Mouse (Mus musculus) kidney, adult 11 months (tissue): Measurements from ENCODE around the gene Gfod2.

Experiments
- DNase-seq: peaks from one replicate; pipeline ENCODE4 v3.0.0; 2022

Gfod2 gene

DNA sequence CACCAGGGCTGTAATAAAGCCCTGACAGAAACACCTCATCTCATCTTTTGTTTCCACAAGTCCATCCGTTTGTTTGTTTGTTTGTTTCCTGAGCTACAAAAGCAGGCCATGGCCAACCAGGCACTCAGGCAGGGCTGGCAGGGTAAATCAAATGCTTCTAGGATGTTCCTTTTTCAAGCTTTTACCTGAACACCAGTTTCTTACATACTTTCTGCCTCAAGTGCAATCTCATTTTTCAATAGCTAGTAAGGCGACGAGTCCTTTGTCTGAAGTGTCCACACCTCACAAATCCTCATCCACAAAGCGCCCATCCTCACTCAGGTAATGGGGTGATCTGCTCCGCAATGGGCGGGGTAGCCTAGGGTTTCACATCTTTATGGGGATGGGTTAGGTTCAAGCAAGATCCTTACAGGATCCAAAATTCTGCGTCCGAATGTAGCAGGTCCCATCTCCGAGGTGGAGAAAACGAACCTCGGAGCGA, 628 bp downstream of the Gfod2 start:
- no peak for DNase-seq

DNA sequence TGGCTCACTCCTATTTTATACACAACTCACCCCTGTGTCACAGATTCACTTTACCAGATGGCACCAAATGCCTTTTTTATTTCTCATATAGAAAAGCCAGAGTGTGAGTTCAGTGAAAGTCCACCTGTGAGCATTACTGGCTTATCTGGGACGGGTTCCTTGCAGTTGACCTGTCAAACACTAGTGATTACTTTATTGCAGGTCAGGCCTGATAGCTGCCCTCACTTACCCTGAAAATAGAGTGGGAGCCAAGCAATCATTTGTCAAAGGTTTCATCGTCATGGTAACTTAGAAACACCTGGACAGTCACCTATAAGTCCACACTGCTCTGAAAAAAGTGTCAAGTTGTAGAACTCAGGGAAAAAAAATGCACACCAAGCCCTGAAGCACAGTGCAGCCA, 3.8 kb downstream of the Gfod2 start:
- DNase-seq: no peak

DNA sequence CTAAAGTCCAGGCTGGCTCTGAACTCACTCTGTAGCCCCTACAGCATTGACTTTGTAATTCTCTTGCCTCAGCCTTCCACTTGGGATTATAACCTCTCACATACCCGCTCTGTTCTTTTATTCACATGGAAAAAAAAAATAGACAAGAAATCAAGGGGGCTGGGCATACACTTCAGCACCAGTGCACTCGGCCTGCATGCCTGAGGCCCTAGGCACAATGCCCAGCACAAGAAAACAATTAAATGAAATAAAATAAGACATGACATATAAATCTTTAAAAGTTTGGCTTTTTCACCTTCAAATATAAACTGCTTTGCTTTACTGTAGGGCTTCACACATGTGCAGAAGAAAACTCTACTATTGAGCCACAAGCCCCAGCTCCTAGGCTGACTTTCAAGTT, 4.5 kb downstream of the Gfod2 start:
- DNase-seq: no peak

DNA sequence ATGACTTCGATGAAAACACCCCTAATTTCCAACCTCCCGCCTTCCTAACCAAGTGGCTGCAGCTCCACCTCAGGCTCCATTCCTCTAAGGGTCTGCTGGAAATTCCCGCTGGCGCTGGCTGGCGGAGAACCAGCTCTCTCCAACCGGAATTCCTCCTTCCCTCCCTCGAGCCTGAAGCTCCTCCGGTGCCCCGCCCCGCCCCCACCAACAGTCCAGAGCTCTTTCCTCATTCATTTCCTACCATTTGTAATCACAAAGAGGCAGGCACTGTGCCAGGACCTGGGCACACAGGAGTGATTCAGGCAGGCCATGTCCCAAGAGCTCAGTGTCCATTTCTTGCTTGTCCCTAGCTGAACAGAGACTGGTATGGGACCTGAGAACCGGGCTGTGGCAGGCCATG, 7.9 kb downstream of the Gfod2 start:
- peak; percentile 82 for DNase-seq

DNA sequence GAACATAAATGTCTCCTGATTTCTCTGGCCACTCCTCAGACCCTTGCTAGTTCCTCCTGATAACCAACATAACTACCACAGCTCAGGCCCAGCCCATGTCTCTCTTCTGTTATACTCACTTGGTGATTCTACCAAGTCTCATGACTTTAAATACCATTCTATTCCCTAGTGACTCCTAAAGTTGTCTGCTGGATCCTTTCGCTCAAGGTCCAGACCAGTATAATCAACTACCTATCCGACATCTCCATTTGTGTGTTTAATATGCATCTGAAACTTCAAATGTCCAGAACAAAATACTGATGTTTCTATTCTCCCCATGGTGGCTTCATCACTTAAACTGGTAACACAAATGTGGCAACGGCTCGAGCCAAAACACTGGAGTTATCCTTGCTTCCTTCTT, 15.2 kb downstream of the Gfod2 start:
- no peak for DNase-seq

DNA sequence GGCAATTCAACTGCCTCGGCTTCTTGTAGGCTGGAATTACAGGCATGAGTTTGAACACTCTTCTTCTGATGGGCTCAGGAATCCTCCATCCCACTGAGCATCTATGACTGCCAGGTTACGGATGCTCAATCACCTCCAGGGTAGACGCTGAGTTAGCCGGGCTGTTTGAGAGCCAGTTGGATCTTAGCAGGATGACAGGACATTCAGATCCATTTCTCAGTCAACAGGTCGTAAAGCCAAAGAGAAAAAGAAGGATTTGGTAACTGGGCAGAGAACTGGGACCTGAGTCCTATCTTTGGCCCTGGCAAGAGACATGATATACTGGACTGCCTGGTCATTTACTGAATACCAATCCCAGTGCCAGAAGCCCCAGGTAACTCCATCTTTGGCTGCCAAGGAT, 19.2 kb downstream of the Gfod2 start:
- DNase-seq: no peak

DNA sequence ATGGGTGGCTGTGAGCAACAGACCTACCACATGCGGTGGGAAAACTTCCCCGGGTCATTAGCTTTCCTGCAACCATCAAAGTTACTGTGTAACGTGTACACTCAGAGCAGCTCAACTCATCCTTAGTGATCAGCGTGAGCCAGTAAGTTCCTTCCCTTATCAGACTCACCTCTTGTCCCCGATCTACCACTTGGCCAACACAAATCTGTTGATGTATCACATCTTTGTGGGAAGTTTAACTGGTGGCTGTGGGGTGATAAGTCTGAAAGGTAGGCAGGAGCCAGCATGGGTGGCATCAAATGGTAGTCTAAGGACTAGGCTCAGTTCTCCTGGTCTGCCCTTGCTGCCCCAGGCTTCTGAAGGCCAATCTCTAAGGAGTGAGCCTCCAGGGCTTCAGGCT, 26.3 kb downstream of the Gfod2 start:
- no peak for DNase-seq

DNA sequence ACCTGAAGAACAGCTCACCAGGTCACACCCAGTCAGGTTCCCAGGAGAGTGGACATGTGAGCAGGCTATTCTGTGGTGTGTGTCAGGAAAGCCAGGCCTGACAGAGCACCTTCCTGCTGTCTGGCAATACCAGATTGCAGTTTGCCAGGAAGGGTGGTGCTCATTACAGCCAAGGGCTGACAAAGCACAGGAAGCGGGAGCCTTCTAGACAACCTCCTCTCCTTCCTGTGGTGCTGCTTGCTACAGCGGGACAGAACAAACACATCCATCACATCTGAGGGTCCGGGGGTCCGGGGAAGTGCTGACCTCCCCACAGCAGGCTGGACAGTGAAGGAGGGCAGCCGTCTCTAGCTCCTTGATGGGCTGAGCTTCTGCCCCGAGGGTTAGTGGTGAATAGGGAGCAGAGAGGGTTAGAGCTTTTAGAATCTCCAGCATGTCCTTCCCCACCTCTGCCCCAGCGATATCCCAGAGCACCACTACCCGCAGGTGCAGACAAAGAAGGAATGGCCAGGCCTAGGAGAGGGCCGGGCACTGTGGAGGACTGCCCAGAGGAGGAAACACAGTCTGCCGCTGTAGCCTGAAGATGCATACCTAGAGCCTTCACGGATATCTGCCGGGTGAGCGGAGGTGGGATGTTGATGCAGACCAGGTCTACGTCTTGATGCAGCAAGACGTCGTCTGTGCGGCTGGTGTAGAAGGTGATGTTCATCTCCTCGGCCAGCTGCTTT, 30.9 kb downstream of the Gfod2 start:
- DNase-seq: peak; percentile 79

DNA sequence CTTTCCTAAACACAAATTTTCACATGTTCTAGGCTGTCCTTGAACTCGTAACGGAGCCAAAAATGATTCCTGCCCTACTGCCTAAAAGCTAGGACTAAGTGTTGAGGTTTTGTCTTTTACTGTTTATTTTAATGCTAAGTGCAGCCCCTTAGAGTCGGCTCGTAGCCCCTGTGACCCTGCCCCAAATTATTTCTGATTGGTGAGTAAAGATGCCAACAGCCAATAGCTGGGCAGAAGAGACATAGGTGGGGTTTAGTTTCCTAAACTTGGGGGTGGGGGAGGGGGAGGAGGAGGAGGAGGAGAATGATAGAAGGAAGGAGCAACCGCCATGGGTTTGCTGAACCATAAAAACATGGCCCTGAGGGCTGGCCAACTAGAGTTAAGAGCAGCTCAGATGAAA, 32.7 kb downstream of the Gfod2 start:
- DNase-seq: no peak

DNA sequence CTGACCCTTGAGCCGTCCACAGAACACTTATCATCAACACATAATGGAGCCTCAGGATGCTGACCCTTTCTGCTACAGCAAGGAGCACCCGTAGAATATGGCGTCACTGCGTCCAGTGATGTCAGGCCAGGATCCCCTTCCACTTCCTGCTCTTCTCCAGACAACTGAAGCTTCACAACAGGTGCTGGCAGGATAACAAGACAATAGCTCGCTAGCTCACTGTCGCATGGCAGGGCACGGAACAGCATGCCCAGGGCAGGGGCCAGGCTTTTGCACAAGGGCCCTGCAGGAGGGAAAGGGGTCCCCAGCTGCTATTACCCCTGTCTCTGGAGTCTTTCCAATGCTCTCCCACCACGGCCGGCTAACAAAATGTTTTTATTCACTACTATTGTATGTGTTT, 35.6 kb downstream of the Gfod2 start:
- no peak for DNase-seq

DNA sequence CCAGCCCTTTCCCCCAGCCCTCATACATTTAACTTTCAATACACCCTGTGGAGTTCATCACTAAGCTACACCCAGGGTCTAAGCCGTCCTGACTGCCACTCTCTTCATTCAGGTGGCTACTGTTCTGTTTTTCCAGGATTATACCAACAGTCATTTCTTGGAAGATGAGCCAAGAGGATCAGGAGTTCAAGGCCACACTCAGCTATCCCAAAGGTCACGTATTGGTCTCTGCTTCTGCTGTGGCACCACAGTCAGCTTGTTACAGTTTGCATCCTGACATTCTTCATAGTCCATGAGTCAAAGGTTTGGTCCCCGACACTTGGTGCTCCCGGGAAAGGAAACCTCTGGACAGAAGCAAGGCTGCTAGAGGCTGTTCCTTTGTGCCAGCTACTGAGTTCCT, 38.8 kb downstream of the Gfod2 start:
- DNase-seq: no peak

DNA sequence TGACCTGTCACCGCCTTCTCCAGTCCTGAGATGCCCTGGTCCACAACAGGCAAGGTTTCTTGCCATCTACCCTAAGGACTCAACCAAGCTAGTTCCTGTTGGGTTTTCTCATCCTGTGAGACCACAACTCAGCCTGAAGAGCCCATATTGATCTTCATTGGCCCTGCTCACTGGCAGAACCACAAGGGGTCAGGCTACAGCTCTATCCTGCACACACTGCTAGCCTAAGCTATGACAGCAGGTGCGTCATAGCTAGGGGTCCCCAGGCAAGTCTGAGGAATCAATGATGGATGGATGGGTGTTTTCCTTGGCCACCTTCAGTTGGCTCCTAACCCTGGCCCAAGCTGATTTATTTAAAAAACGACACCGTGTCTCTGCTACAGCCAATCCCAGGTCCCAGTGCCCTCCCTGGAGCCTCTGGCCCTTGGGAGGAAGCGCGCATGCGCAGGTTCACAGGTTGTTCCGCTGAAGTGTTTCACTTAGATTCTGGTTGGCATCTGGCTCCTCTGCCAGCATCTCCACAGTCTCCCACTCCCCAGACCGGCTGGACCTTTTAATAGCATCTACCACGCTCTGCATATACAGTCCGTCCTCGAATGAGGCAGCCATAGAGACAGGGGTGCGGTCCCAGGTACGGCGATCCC, 42.0 kb downstream of the Gfod2 start:
- DNase-seq: no peak

DNA sequence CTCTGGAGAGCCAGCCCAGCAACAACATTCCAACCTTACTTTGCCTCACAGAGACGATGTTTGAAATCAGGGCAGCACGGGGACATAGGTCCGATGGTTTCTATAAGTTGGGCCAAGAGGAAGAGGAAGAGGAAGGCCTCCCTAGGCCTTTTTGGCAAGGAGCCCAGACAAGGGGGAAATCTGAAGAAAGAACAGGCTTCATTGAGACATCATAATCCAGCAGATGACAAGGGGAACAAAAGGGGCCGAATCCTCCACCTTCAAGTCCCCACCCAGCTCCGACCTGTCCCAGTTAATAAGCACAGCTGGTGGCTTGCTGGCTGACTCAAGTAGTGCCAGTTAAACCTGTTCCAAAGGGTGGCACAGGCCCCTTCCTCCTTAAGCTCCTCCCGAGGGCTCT, 43.4 kb downstream of the Gfod2 start:
- DNase-seq: no peak

DNA sequence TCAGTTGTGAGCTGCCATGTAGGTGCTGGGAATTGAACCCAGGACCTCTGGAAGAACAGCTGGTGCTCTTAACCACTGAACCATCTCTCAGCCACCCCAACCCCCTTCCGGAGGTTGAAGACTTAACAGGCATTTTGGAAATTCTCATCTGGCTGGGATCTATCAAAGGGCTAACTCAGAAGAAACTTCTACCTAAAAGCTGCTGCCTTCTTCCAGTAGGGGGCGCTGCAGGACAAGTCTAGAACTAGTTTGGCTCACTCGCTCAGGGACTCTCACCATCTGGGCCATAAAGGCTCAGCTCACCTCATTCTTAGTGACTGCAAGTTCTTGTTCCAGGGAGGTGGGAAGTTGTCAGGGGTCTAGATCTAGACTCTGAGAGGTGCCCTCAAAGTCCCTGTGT, 44.3 kb downstream of the Gfod2 start:
- peak; percentile 72 for DNase-seq

DNA sequence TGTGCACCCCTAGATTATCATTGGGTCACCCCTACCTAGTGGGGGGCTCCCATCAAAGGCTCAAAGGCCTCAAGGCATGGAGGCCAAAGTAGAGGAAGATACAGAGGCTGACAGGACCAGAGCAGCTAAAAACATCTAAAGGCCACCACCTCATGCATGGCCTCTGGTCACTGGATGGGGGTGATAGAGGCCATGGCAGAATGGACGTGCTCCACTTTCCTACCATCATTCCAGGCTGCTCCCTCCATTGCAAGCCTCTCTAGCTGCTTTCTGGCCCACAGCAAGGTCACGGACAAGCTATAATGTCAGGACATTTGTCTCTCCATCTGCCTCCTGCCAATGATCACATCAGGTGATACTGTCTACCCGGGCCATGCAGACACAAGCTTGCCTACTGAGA, 46.2 kb downstream of the Gfod2 start:
- no peak for DNase-seq

DNA sequence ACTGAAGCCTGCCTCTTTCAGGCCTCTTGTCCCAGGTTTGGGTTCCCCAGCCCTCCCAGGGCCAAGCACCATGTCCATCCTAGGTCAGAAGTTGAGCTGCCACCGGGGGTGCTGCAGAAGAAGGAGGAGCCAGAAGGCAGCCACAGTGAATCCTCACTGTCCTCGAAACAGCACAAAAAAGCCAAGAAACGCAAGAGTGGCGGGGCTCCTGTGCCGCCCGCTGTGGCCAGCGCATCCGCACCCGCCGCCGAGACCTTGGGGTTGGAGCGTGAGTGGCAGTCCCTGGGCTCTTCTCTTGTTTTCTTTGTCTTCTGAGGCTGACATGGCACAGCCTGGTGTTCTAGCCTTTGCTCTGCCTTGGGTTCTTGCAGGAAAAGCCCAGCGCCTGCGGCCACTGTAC, 49.1 kb downstream of the Gfod2 start:
- no peak for DNase-seq

DNA sequence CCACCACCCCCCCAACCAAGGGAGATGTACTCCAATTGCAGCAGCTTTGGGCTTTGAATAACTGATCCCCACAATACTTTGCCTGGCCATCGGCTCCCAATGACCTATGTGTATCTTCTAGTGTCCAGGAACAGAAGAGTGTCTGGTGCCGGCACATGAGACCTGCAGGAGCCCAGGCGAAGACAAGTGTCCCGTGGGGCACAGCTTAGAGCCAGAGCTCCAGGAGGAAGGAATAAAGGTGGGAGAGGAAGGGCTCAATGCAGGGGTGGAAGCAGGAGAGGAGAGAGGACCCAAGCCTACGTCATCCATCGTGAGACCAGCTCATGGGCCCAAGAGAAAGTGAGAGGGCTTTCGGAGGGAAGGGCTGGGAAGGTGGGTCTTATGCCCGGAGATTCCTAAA, 49.8 kb downstream of the Gfod2 start:
- no peak for DNase-seq

DNA sequence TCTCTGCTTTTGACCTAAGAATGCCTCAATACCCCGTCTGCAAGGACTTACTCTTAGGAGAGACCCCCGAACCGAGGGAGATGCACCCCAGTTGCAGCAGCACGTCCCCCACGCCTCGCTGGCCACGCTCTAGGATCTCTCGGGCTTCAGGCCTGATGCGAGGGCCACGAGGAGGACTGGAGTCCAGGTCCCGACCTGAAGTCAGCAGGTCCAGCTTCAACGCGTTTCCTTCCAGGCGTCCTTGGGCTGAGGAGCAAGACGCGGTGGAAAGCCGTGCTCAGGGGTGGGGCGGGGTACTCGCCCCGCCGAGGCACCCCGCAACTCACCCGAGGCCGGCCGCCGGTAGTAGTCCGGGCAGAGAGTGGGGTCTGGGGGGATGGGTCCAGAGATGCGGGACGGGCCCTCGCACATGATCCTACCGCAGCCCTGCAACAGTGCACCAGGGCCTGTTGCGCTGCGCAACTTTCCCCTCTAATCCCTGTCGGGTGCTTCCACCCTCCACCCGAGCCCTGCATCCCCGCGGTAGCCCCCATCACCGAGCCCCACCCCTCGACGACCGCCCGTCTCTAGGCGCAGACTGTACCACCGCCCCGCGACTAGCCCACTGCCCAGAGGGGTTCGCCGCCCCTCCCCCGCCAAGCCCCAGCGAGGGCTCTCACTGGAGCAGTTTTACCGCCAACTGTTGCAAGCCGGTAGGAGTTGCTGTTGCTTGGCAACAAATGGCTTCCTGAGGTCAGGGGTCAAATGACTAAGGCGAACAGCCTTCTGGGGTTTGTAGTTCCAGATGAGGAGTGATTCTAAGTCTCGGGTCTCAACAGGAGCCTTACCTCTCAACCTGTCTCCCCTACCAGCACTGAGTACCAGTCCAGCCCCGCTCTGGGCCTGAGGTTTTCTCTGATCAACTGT, 50.7 kb downstream of the Gfod2 start, which contains the start of the genes 4933405L10Rik and Enkd1:
Gene 4933405L10Rik, plus strand, starts transcription at position 158 of the 906 bp plus-strand sequence.
Gene Enkd1, minus strand, starts transcription at position 713 of the 906 bp plus-strand sequence.
- peak; percentile 89 for DNase-seq

DNA sequence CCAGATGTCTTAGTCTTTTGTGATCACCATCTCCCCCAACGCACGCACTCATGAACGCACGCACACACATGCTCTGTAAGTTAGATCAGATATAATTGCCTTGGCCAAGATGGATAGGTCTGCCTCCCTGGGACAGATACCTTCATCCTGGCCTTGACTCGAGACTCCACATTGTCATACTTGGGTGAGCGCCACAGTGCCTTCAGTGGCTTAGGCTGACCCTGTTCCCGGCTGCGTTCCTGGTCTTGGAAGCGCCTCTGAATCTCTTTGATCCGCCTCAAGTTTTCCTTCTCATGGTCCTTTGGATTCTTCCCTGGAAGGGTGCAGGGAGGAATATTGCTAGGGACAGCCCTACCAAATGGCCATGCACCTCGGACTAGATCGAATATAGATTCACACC, 52.0 kb downstream of the Gfod2 start:
- DNase-seq: no peak

DNA sequence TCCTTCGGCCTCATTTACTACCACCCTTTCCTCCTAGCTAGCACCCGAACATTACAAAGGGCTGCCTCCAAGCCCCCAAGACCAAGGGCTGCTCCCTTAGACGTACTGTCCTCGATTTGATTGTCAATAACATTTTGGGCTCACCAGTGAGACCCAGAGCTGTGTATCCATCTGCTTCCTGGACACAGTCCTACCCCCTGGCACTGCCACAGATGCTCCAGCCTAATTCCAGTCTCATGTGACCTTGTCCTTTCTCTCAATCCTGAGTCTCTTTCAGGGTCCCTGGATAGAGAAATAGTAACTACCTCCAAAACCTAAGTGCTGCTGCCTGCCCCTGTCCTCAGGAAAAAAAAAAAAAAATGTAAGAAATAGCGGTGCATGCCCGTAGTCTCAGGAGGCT, 53.5 kb downstream of the Gfod2 start:
- no peak for DNase-seq

DNA sequence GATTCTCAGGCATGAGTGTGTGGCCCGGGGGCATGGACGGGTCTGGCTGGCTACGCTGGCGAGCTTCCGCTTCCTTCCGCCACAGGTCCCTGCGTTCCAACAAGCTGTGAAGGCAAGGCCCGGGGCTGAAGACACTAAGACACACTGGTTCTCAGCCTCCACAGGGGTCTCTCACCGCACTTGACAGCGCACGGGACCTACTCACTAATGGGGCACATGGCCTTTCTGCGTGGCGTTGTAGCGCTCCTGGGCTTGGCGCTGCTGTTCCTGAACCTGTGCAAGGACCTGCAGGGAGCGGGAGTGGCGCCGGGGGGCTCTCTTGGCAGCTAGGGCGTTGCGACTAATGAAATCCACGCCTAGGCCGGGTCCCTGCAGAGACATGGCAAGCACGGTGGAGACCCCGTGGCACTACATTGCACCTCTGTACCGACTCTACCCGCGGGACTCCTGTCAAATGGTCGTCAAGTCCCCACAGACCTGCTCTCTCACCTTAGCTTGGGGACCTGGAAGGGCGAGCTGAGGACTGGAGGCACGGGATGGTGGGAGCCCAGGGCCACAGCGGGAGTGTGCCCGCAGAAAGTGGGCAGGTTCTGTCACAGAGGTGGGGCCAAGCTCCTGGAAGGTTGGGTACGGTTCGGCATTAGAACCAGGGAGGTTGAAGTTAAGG, 54.2 kb downstream of the Gfod2 start:
- no peak for DNase-seq

DNA sequence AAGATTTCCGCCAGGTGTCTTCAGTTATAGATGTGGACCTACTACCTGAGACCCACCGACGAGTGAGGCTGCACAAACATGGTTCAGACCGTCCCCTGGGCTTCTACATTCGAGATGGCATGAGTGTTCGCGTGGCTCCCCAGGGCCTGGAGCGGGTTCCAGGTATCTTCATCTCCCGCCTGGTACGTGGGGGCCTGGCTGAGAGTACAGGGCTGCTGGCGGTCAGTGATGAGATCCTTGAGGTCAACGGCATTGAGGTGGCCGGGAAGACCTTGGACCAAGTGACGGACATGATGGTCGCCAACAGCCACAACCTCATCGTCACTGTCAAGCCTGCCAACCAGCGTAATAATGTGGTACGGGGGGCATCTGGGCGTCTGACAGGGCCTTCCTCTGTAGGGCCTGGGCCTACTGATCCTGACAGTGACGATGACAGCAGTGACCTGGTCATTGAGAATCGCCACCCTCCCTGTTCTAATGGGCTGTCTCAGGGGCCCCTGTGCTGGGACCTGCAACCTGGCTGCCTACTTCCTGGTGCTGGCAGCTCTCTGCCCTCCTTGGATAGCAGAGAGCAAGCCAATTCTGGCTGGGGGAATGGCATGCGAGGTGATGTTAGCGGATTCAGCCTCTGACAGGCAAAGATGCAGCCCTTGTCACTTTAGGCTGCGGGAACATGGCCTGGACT, 55.6 kb downstream of the Gfod2 start:
- no peak for DNase-seq
